Mouse (Mus musculus): Measurements from ENCODE around the gene Dpyd.

- TF ChIP-seq CTCF (IDR thresholded peaks at IDR 0.05) (no peak), POLR2A (IDR thresholded peaks at IDR 0.05; ENCODE audit: insufficient read depth, low read depth, low read length) (no peak)
Observed at GRCm38 (mm10) chr3:118629737-118630136, 67.8 kb downstream of the Dpyd start.

Data from heart, adult 2 months (tissue).